Mouse (Mus musculus): ENCODE measurements around the gene Nlrx1.

Gene Nlrx1

GRCm38 (mm10) chr9:44268027-44268360 lies 405 bp downstream of the Nlrx1 start:
- peak; percentile 94 to 96 for DNase-seq

GRCm38 (mm10) chr9:44267319-44268026 lies 926 bp downstream of the Nlrx1 start:
- DNase-seq: peak; percentile 58 to 68

- DNase-seq: no peak
Measured at GRCm38 (mm10) chr9:44266478-44267226, 1.7 kb downstream of the Nlrx1 start.

- DNase-seq: no peak
Measured at GRCm38 (mm10) chr9:44261388-44261787, 7.0 kb downstream of the Nlrx1 start.

DNA sequence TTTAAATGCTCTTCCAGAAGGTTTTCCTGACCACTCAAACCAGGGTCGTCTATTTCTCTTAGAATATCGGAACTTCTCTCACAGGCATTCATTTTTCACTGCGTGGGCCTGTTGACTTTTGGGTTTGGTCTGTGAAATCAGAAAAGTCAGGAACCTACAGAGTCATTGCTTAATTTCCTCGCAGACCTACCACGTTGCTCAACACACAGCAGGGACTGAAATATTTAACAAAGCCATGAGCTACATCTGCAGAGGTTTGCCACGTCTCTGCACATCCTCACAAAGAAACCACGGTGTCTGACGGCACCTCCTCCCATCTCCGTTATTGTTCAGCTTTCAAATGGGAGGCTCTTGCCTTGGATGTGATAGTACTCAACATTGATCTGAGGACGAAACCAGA lies 9.4 kb downstream of the Nlrx1 start:
- no peak for DNase-seq

DNA sequence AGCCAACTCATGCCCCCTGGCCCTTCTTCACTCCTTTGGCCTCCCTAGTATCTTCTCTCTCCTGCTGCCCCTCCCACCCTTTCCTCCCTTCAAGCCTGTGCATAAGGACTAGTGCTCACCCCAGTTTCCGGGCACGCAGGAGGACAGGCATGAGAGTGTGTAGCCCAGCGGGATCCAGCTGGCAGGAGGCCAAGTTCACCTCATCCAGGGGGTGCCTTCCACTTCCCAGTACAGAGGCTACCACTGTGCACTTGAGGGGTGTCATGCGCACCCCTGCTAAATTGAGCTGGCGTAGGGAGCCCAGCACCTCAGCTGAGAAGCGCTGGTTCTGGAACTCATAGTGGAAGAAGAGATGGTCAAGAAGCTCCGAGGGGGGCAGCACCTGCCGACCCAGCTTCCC lies 12.2 kb downstream of the Nlrx1 start:
- no peak for DNase-seq

DNA sequence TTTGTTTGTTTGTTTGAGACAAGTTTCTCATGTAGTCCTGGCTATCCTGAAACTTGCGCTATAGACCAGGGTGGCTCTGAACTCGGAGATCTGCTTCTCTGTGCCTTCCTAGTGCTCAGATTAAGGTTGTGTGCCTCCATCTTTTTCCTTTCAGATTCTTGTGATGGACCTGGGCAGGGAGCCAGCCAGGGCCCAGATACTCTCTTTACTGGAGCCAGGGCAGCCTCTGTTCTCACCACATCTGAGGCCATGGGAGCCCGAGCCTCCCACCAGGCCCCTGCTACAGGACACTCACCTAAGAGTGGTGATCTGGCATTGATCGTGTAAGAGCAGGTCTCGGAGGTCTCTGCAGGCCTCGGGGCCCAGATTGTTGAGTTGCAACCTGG lies 13.3 kb downstream of the Nlrx1 start:
- DNase-seq: no peak

GRCm38 (mm10) chr9:44254508-44255135 lies 13.8 kb downstream of the Nlrx1 start:
- no peak for DNase-seq

DNA sequence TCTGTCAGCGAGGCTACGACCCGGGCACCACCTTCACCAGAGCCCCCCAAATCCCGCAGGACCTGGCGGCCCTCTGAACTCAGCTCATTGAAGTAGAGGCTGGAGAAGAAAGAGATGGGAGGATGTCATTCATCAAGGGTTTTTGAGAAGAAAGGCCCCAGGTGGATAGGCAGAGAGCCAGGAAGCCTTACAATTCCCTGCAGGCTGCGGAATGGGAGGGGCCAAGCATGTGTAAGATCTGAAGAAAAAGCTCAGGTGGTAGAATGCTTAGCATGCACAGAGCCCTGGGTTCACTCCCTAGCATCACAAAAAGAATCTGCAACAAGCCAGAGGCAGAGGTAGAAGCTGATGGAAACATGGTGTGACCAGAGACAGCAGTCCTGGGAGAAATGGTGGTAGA lies 15.0 kb downstream of the Nlrx1 start:
- DNase-seq: no peak

GRCm38 (mm10) chr9:44251314-44251713 lies 17.1 kb downstream of the Nlrx1 start, which contains the start of gene Pdzd3:
Gene Pdzd3, minus strand, starts transcription at chr9:44251471.
- DNase-seq: peak; percentile 57 to 74

- peak; percentile 37 to 50 for DNase-seq
Measured at GRCm38 (mm10) chr9:44250445-44250844, 18.0 kb downstream of the Nlrx1 start.

GRCm38 (mm10) chr9:44249181-44250146 lies 18.9 kb downstream of the Nlrx1 start:
- DNase-seq: peak; percentile 81 to 87

- no peak for DNase-seq
Measured at GRCm38 (mm10) chr9:44247907-44248306, 20.5 kb downstream of the Nlrx1 start.

- DNase-seq: no peak
Measured at GRCm38 (mm10) chr9:44243621-44244020, 24.8 kb downstream of the Nlrx1 start.

DNA sequence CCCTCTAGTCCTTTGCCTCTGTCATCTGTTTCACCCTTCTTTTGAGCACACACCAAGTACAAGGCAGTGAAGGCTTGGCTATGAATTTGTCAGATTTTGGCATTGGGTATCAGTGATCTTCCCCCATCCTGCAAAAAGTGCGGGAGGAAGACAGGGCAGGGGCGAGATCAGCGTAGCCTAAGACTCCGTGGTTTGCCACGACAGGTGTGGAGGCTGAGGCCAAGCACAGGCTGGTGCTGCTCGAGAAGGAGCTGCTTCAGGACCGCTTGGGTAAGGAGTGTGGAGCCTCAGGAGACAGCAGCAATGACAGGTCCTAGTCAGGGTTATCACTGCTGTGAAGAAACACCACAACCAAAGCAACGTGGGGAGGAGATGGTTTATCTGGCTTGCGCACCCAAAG lies 27.0 kb downstream of the Nlrx1 start:
- DNase-seq: no peak

GRCm38 (mm10) chr9:44240911-44241310 lies 27.5 kb downstream of the Nlrx1 start:
- no peak for DNase-seq

- DNase-seq: no peak
Measured at GRCm38 (mm10) chr9:44240399-44240798, 28.0 kb downstream of the Nlrx1 start, which contains the start of gene Ccdc153. Gene Ccdc153, plus strand, starts transcription at chr9:44240676.

DNA sequence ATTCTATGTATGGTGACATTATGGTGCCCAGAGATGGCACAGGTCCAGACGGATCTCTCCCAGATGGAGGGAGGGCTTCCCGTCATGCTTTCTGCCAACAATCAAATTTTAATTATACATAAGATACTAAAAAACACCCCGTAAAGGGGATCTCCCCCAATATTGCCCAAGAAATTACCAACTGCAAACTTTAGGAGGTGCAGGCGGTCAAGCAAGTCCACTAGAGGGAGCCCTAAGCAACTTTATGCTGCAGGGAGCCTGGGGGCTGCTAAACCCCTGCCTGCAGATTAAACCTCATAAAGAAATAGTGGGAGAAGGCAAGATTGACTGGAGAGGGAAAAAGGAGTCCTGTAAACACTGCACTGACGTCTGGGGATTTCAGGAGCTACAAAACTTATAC lies 29.0 kb downstream of the Nlrx1 start:
- DNase-seq: peak; percentile 71 to 76

DNA sequence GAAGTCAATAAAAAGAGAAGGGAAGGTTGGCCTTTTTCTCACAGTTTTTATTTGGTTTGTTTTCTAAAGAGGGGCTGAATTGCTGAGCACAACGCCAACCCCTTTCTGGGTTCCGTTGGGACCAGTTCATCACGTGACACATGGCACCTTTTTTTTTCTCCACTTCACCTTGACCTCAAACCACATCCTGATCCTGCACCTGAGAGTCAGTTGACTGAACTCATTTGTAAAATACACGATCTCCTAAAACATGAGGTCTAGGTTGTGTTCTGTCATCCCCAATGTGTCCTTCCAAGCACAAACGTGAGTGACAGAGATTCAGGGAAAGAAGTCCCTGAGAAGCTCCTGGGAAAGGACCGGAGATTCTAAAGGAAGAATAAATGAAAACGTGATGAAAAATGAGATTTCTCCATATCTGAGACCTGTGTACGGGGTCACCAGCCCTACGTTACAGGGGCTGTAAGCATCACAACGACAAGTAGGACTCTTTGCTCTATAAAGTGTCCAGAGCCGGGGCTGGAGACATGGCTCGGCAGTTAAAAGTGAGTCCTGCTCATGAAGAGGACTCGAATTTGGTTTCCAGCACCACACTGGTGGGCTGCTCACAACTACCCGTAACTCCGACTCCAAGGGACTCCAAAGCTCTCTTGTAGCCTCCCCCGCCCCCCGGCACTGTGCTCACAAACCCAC lies 29.8 kb downstream of the Nlrx1 start:
- no peak for DNase-seq

GRCm38 (mm10) chr9:44237128-44237527 lies 31.3 kb downstream of the Nlrx1 start:
- peak; percentile 24 to 35 for DNase-seq

- no peak for DNase-seq
Measured at GRCm38 (mm10) chr9:44236601-44237000, 31.8 kb downstream of the Nlrx1 start.

Measured in kidney, postnatal 4 days (tissue).